Mouse (Mus musculus): ENCODE data around the gene Rusc2. TPM values are rescaled to one million over a fixed set of nuclear protein-coding genes. Genes with fewer than 3 reads are reported as not detected.

Gene Rusc2
- polyA plus RNA-seq, 1 experiment from 2014 or later: 33.4 TPM

DNA sequence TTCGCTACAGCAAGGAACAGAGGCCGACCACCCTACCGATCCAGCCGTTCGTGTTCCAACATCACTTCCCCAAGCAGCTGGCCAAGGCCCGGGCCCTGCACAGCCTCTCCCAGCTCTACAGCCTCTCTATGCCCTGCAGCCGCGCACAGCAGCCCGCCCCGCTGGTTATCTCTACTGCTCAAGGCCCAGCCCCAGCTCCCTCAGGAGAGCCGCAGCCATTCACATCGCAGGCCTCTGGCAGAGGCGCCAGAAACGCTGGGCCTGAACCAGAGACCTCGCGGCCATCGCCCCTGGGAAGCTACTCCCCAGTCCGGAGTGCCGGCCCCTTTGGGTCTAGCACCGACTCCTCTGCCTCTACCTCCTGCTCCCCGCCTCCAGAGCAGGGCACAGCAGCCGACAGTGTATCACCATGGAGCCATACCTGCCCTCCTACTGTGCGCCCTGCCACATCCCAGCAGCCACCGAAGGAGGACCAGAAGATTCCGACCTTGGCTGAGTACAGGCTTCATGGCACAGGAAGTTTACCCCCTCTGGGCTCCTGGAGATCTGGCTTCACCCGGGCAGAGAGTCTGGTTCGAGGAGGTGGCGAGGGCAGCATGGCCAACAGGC, 40.0 kb downstream of the Rusc2 start:
- H3K27me3 ChIP-seq (ENCODE audit: insufficient read depth, poor library complexity, severe bottlenecking): peaks cover 56% of the 10 kb centered on the region
- H3K27ac ChIP-seq: no peak overlapping the region
- H3K4me3 ChIP-seq: no peak overlapping the region
- WGBS: 78% methylated on average over 28 of the region's 28 CpGs
- DNase-seq (ENCODE audit: low spot score): no peak
- peaks cover 30% of the 10 kb centered on the region for H3K4me1 ChIP-seq (replicated peaks)
- no peaks in the 10 kb centered on the region for H3K9me3 ChIP-seq
- peaks cover 66% of the 10 kb centered on the region for H3K36me3 ChIP-seq

DNA sequence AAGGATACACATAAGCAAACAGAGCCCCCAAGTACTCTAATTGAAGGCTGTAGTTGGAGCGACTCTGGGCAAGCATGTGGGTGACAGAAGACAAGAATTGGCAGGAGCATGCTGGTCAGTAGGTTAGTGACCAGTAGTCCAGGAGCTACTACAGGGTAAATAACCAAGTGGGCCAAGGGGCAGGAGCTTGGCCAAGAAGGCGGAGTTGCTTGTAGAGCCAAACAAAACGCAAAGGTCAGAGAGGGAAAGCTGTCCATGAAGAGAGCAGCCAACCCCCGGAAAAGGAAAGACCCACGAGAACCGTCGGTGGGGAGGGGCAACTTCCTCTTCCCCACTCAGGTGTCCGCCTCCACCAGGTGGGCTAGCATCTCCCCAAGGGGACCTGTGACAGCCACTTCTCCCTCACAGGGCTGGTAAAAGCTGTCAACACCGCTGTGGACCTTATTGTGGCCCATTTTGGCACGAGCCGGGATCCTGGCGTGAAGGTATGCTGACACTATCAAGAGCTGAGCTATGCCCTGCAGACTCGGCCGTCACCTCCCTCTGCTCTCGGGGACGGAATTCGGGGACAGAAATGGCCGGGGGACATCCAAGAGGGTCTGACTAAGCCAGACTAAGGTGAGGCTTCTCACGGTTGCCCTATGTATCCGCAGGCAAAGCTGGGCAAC, 41.6 kb downstream of the Rusc2 start:
- Histone ChIP-seq H3K36me3 (peaks cover 60% of the 10 kb centered on the region), H3K27ac (no peak overlapping the region), H3K9me3 (no peaks in the 10 kb centered on the region), H3K27me3 (ENCODE audit: insufficient read depth, poor library complexity, severe bottlenecking) (peaks cover 72% of the 10 kb centered on the region), H3K4me1 (replicated peaks) (peaks cover 42% of the 10 kb centered on the region), H3K4me3 (no peak overlapping the region)
- WGBS: 88% methylated on average over 20 of the region's 20 CpGs
- DNase-seq (ENCODE audit: low spot score): no peak

DNA sequence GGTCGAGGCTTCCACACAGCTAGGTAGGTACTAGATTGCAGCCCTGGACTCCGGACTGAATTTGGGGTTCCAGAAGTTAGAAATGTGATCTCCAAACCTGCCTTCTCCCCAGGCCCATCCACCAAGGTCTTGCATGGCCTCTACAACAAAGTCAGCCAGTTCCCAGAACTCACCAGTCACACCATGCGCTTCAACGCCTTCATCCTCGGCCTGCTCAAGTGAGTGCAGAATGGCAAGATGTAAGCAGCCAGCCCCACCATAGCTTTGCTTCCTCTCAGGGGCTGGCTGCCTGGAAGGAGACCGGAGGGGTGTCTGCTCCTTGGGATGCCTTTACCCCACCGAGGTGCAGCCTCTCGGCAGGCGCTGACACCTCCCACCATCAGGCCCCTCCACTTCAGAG, 42.3 kb downstream of the Rusc2 start:
- Histone ChIP-seq H3K36me3 (peaks cover 57% of the 10 kb centered on the region), H3K27me3 (ENCODE audit: insufficient read depth, poor library complexity, severe bottlenecking) (peaks cover 79% of the 10 kb centered on the region), H3K4me3 (no peak overlapping the region), H3K4me1 (replicated peaks) (peaks cover 49% of the 10 kb centered on the region), H3K9me3 (no peaks in the 10 kb centered on the region), H3K27ac (no peak overlapping the region)
- WGBS: 84% methylated on average over 9 of the region's 9 CpGs
- DNase-seq (ENCODE audit: low spot score): no peak

DNA sequence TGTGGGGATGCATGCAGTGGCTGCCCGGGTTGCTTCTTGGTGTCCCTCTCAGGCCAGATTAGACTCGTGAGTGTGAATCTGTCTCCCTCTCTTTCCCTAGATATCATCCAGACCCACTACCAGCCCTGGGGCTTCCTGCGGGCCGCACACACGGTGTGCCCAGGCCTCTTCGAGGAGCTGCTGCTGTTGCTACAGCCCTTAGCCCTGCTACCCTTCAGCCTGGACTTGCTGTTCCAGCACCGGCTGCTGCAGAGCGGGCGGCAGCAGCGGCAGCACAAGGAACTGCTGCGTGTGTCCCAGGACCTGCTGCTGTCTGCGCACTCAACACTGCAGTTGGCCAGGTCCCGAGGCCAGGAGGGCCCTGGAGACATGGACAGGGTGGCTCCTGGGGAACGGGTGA, 43.4 kb downstream of the Rusc2 start:
- 17% methylated on average over 14 of the region's 14 CpGs for WGBS
- Histone ChIP-seq H3K4me1 (replicated peaks) (peaks cover 49% of the 10 kb centered on the region), H3K9me3 (no peaks in the 10 kb centered on the region), H3K27ac (peak overlapping the region; percentile 50), H3K27me3 (ENCODE audit: insufficient read depth, poor library complexity, severe bottlenecking) (peaks cover 90% of the 10 kb centered on the region), H3K4me3 (peak overlapping the region; percentile 38), H3K36me3 (peaks cover 56% of the 10 kb centered on the region)
- DNase-seq (ENCODE audit: low spot score): no peak

DNA sequence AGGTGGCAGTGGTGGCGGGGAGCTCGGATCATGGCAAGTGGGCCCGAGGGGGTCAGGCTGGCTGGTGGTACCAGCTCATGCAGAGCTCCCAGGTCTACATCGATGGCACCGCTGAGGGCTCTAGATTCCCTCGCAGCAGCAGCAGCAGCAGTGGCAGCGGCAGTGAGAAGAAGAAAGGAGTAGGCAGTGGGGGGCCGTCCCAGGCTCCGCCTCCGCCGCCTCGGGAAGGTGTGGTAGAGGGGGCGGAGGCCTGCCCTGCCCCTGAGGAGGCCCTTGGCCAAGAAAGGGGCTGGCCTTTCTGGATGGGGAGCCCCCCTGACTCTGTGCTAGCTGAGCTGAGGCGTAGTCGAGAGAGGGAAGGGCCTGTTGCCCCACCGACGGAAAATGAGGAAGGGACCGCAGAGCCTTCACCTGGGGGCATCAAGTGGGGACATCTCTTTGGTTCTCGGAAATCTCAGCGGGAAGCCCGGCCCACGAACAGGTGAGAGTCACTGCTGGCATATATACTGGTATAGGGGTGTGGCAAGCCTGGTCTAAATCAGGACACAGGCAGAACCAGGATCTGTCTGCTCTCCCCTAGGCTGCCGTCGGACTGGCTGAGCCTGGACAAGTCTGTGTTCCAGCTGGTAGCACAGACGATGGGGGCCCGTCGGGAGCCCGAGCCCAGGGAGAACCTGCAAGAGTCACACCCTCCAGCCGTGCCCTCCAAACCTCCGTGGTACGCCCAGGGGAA, 44.0 kb downstream of the Rusc2 start:
- H3K4me1 ChIP-seq (replicated peaks): peaks cover 49% of the 10 kb centered on the region
- WGBS: 16% methylated on average over 31 of the region's 31 CpGs
- H3K4me3 ChIP-seq: peak overlapping the region; percentile 38
- peaks cover 97% of the 10 kb centered on the region for H3K27me3 ChIP-seq (ENCODE audit: insufficient read depth, poor library complexity, severe bottlenecking)
- peak overlapping the region; percentile 50 for H3K27ac ChIP-seq
- peak; percentile 25 for DNase-seq (ENCODE audit: low spot score)
- no peaks in the 10 kb centered on the region for H3K9me3 ChIP-seq
- peaks cover 56% of the 10 kb centered on the region for H3K36me3 ChIP-seq

DNA sequence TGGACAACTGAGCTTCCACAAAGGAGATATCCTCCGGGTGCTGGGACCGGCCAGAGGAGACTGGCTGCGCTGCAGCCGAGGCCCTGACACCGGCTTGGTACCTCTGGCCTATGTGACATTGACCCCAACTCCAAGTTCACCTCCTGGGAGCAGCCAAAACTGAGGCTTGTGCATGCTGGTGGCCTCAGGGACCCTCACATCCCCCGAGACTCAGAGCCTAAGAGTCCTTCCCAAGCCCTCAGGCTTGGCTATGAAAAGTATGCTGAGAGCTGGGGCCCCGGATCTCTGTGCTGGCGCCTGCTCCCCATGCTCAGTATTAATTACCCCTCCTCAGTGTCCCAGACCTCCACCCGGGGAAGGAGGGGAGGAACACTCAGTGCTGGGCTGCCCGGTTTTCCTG, 44.7 kb downstream of the Rusc2 start:
- no peak overlapping the region for H3K4me3 ChIP-seq
- H3K27me3 ChIP-seq (ENCODE audit: insufficient read depth, poor library complexity, severe bottlenecking): peaks cover 95% of the 10 kb centered on the region
- H3K9me3 ChIP-seq: no peaks in the 10 kb centered on the region
- DNase-seq (ENCODE audit: low spot score): no peak
- WGBS: 46% methylated on average over 10 of the region's 10 CpGs
- H3K36me3 ChIP-seq: peaks cover 54% of the 10 kb centered on the region
- H3K27ac ChIP-seq: no peak overlapping the region
- H3K4me1 ChIP-seq (replicated peaks): peaks cover 47% of the 10 kb centered on the region

DNA sequence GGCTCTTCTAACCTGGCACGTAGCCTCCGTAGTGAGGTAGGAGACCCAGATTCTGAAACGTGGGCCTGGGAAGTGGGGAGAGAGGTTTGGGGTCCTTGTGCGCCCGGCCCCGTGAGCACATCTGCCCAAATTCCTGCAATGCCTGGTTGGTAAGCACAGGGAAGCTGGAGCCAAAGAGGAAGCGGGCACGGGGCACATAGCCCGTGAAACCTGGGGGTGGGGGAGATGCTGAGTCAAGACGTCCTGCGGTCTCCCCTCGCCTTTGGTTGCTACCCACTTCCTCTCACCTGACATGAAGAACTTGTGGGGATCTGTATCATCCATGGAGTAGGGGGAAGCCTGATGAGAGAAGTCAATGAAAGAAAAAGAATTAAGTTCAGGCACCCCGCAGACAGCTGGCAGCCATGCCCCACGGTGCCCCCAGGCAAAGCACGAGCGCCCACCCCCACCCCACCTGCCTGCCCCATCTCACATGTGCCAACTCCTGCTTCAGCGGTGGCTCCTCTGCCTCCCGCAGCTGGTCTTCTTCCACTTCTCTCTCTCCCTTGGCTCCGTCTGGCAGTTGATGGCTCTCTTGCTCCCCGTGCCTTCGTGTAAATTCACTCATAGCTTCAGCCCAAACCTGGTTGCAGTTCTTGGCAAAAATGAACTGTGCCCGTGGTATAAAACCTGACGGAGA, 45.9 kb downstream of the Rusc2 start:
- peaks cover 86% of the 10 kb centered on the region for H3K27me3 ChIP-seq (ENCODE audit: insufficient read depth, poor library complexity, severe bottlenecking)
- 19% methylated on average over 23 of the region's 23 CpGs for WGBS
- H3K9me3 ChIP-seq: no peaks in the 10 kb centered on the region
- peak overlapping the region; percentile 26 for H3K4me3 ChIP-seq
- H3K4me1 ChIP-seq (replicated peaks): peaks cover 45% of the 10 kb centered on the region
- H3K36me3 ChIP-seq: peaks cover 42% of the 10 kb centered on the region
- peak; percentile 13 for DNase-seq (ENCODE audit: low spot score)
- H3K27ac ChIP-seq: no peak overlapping the region; the same call in 1 of the 2 replicates

DNA sequence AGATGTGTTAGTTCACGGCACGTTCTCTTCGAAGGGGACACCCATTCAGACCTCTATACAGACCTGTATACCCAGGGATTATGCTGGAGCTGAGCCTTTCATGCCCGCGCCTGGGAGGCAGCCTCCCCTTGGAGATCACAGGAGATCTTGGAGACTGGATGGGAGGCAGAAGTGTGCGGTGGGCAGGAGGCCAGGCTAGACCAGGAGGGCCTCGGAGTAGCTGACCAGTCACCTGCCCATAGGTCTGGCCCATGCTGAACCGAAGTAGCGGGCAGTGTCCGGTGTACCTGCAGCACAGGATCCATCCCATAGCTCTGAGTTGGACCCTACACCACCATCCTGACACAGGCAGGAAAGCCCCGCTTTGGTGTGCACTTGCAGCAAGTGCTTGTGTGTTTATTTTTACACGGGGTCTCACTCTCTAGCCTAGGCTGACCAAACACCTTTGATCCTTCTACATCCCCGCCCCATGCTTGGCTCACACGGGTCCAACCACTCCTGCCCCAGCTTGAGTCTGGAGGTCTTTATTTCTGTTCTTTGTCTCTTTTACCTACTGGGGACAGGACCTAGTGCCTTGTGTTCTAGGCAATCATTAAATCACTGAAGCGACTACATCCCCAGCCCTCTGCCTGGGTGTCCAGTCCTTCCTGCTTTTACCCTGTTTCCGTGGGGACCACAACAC, 46.5 kb downstream of the Rusc2 start:
- DNase-seq (ENCODE audit: low spot score): peak; percentile 12
- Histone ChIP-seq H3K27me3 (ENCODE audit: insufficient read depth, poor library complexity, severe bottlenecking) (peaks cover 79% of the 10 kb centered on the region), H3K36me3 (peaks cover 36% of the 10 kb centered on the region), H3K9me3 (no peaks in the 10 kb centered on the region), H3K27ac (peak overlapping the region; percentile 2; the same call in 1 of the 2 replicates), H3K4me1 (replicated peaks) (peaks cover 45% of the 10 kb centered on the region), H3K4me3 (peak overlapping the region; percentile 29; the same call in 1 of the 2 replicates)
- WGBS: 23% methylated on average over 16 of the region's 16 CpGs

DNA sequence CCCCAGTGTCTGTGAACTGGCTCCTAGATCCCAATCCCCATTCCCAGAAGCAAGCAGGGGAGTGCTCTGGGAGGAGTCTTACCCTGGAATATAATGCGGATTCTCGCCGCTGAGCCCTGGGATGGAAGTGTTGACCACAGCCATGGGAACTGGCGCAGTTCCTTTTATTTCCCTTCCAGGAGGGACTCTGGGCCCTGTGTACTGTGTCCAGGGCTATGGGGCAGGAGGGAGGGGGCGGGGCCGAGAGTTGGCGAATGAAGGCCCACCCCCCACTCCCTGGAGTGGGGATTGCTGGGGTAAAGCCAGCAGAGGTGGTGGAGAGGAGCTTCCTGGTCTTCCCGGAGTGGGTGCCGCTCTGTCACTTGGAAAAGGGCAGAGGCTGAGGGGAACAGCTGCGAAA, 47.2 kb downstream of the Rusc2 start, which contains the start of gene Fam166b:
Gene Fam166b (minus strand): TSS at position 189 of the 400 bp plus-strand sequence.
- Histone ChIP-seq H3K27me3 (ENCODE audit: insufficient read depth, poor library complexity, severe bottlenecking) (peaks cover 73% of the 10 kb centered on the region), H3K27ac (peak within 1 kb of the TSS; percentile 71; the same call in 1 of the 2 replicates), H3K36me3 (peaks cover 29% of the 10 kb centered on the region), H3K9me3 (no peaks in the 10 kb centered on the region), H3K4me1 (replicated peaks) (peaks cover 45% of the 10 kb centered on the region), H3K4me3 (peak within 1 kb of the TSS; percentile 29)
- 6% methylated on average over 10 of the region's 10 CpGs for WGBS
- DNase-seq (ENCODE audit: low spot score): peak; percentile 35

DNA sequence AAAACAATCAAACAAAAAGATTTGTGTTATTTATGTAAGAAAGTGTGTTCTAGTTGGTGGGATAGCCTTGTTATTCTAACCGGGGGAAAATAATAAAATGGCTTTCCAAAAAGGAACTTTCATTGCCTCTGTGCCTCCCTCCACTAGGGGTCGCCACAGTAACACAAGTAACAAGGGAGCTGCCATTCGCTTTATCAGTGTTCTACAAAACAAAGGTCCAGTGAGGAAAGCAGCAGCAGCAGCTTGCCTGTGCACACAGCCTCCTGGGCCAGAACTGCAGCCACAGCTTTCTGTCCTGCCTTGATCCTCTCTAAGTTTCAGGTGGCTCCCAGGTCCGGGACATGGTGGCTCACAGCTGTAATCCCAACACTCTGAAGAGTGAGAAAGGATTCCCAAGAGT, 49.9 kb downstream of the Rusc2 start:
- peak overlapping the region; percentile 84 for H3K27ac ChIP-seq
- H3K9me3 ChIP-seq: no peaks in the 10 kb centered on the region
- WGBS: 10% methylated on average over 4 of the region's 4 CpGs
- 0 out of 2 replicates have a peak, but pooled peaks cover 2% of the 10 kb centered on the region for H3K36me3 ChIP-seq
- peak; percentile 84 for DNase-seq (ENCODE audit: low spot score)
- peaks cover 28% of the 10 kb centered on the region for H3K4me1 ChIP-seq (replicated peaks)
- H3K4me3 ChIP-seq: no peak overlapping the region
- H3K27me3 ChIP-seq (ENCODE audit: insufficient read depth, poor library complexity, severe bottlenecking): peaks cover 45% of the 10 kb centered on the region

DNA sequence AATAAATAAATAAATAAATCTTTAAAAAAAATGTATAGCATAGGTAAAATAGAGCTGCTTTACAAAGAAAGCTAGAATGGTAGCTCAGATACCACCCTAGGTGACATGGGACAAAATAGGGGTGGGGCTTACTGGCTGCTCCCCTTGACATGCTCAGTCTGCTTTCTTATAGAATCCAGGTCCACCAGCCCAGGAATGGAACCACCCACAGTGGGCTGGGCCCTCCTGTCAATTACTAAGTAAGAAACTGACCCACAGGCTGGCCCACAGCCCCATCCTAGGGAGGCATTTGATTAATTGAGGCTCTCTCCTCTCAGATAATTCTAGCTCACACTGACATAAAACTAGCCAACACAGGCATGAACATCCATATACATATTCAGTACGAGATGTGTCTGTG, 51.1 kb downstream of the Rusc2 start:
- Histone ChIP-seq H3K27ac (no peak overlapping the region), H3K4me3 (no peak overlapping the region), H3K4me1 (replicated peaks) (peaks cover 18% of the 10 kb centered on the region), H3K27me3 (ENCODE audit: insufficient read depth, poor library complexity, severe bottlenecking) (peaks cover 34% of the 10 kb centered on the region), H3K36me3 (no peaks in the 10 kb centered on the region), H3K9me3 (no peaks in the 10 kb centered on the region)
- 90% methylated on average over 1 of the region's 1 CpGs for WGBS
- DNase-seq (ENCODE audit: low spot score): no peak

DNA sequence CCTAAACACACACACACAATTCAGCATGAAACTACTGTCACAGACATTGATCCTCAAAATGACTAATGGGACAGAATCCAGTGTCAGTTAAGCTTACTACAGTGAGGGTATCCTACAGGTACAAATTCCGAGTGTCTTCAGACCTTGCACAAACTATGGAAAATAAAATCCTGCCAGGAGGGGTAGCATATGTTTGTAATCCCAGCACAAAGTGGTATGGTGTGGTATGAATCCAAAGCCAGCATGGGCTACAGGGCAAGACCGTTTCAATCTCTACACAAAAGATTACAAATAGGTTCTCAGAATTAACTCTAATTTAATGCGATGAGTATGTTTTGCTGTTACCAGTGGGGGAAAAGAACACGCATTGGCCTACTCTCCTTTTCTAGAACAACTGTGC, 59.9 kb downstream of the Rusc2 start, which contains the start of gene Tesk1:
Gene Tesk1 (plus strand): TSS at position 301 of the 400 bp plus-strand sequence.
- no peak for DNase-seq (ENCODE audit: low spot score)
- peak within 1 kb of the TSS; percentile 91 for H3K4me3 ChIP-seq
- peaks cover 16% of the 10 kb centered on the region for H3K4me1 ChIP-seq (replicated peaks)
- peak within 1 kb of the TSS; percentile 97 for H3K27ac ChIP-seq
- WGBS: 28% methylated on average over 4 of the region's 4 CpGs
- peaks cover 21% of the 10 kb centered on the region for H3K36me3 ChIP-seq
- peaks cover 3% of the 10 kb centered on the region; the same call in 1 of the 2 replicates for H3K27me3 ChIP-seq (ENCODE audit: insufficient read depth, poor library complexity, severe bottlenecking)
- no peaks in the 10 kb centered on the region for H3K9me3 ChIP-seq
